Mouse (Mus musculus) heart, postnatal 0 days (tissue): ENCODE results near the gene Txlng.

Source experiments
- CTCF ChIP-seq: IDR thresholded peaks from 2 replicates; pipeline ENCODE4 v1.5.1; 2016; ENCODE audit warnings: antibody characterized with exemption, control low read depth, low read depth
- EP300 ChIP-seq: IDR thresholded peaks from 2 replicates; pipeline ENCODE4 v1.6.1; 2016; ENCODE audit warnings: antibody characterized with exemption, low read depth

- no peak for TF ChIP-seq CTCF
- TF ChIP-seq EP300 = no peak
Observed at GRCm38 (mm10) chrX:162760115-162760942, 68.9 kb downstream of the Txlng start, which contains the start of gene Rbbp7.
